In genomic region chr11:70446756-70447155, GRCm38 (mm10) we compare ENCODE assay signal across 15 mouse cellular contexts. TPM values are rescaled to one million over a fixed set of nuclear protein-coding genes. Genes with fewer than 3 reads are reported as not detected.
DNase-seq lines count a peak whose midpoint lies in the region; ATAC-seq and TF ChIP-seq lines count a peak whose summit lies in the region.
"Had no signal": no experiment of that assay in that cellular context is flagged by ENCODE, and none has a peak within 500 bp of the region (broad histone marks: within the 10 kb centered on the region; RNA-seq: fewer than 3 reads in every experiment).

No protein-coding gene starts in this region.

- H3K4me2 ChIP-seq in lung, embryonic 14.5 days, result no peak overlapping the region
- H3K4me2 ChIP-seq: embryonic facial prominence, embryonic 12.5 days; heart, embryonic 13.5 days; hindbrain, embryonic 13.5 days; kidney, embryonic 15.5 days; limb, embryonic 15.5 days had no signal

- no peak for DNase-seq in heart, adult 2 months
- no peak for DNase-seq in heart, postnatal 25 days (ENCODE audit: low spot score)
- DNase-seq in lung, embryonic 14.5 days, result peak; percentile 3
- no peak for DNase-seq in lung, postnatal 36 days
- DNase-seq in splenic B cell, adult 2 months (ENCODE audit: low read depth, low spot score), result peak; percentile 32
- no peak for DNase-seq in frontal cortex, postnatal 36 days (ENCODE audit: low spot score in 2 of 2)
- DNase-seq in heart, embryonic 10.5 days (ENCODE audit: low spot score), result no peak
- DNase-seq: cerebellum, postnatal 10 days; layer of hippocampus, postnatal 36 days had no signal

- no peaks in the 10 kb centered on the region for H3K4me1 ChIP-seq in heart, adult 2 months (ENCODE audit: control insufficient read depth, insufficient read depth, low read length)
- 0 out of 2 replicates have a peak, but pooled peaks cover 3% of the 10 kb centered on the region for H3K4me1 ChIP-seq in lung, embryonic 14.5 days (ENCODE audit: insufficient read depth)
- peaks cover 11% of the 10 kb centered on the region for H3K4me1 ChIP-seq in heart, embryonic 10.5 days
- H3K4me1 ChIP-seq: embryonic facial prominence, embryonic 12.5 days had no signal

- TF ChIP-seq POLR2A in heart, adult 2 months (IDR thresholded peaks at IDR 0.05; ENCODE audit: insufficient read depth, low read depth, low read length), result no peak

- intact Hi-C loops in heart, adult 2 months (cut with DNase I), result no loop called here
- intact Hi-C loops in heart, postnatal 25 days (cut with DNase I), result no loop called here

- TF ChIP-seq CTCF in heart, adult 2 months (IDR thresholded peaks at IDR 0.05), result 0 out of 2 replicates have a peak, but pooled peaks have one; percentile 2
- TF ChIP-seq CTCF in lung, embryonic 14.5 days (IDR thresholded peaks at IDR 0.05; ENCODE audit: low read depth), result no peak

- H3K9ac ChIP-seq in heart, adult 2 months (ENCODE audit: low read depth, low read length), result no peak overlapping the region
- no peak overlapping the region for H3K9ac ChIP-seq in lung, embryonic 14.5 days
- H3K9ac ChIP-seq: embryonic facial prominence, embryonic 12.5 days; heart, embryonic 13.5 days; hindbrain, embryonic 13.5 days; kidney, embryonic 15.5 days; limb, embryonic 15.5 days had no signal

- no peak overlapping the region for H3K4me3 ChIP-seq in heart, adult 2 months
- H3K4me3 ChIP-seq in lung, embryonic 14.5 days (ENCODE audit: low read depth, low read length), result no peak overlapping the region
- H3K4me3 ChIP-seq in heart, embryonic 10.5 days, result no peak overlapping the region
- H3K4me3 ChIP-seq: embryonic facial prominence, embryonic 12.5 days; heart, embryonic 13.5 days; hindbrain, embryonic 13.5 days; kidney, embryonic 15.5 days; limb, embryonic 15.5 days had no signal

- no peaks in the 10 kb centered on the region for H3K36me3 ChIP-seq in heart, adult 2 months (ENCODE audit: control insufficient read depth, insufficient read depth, low read length)
- H3K36me3 ChIP-seq in lung, embryonic 14.5 days (ENCODE audit: insufficient read depth), result 0 out of 2 replicates have a peak, but pooled peaks cover 5% of the 10 kb centered on the region
- no peaks in the 10 kb centered on the region for H3K36me3 ChIP-seq in splenic B cell, adult 2 months (ENCODE audit: control insufficient read depth, insufficient read depth, low read length, poor library complexity, severe bottlenecking)
- H3K36me3 ChIP-seq in heart, embryonic 10.5 days, result no peaks in the 10 kb centered on the region
- H3K36me3 ChIP-seq: kidney, embryonic 15.5 days had no signal

- no peak overlapping the region for H3K27ac ChIP-seq in heart, adult 2 months
- no peak overlapping the region for H3K27ac ChIP-seq in lung, embryonic 14.5 days (ENCODE audit: low read depth)
- no peak overlapping the region for H3K27ac ChIP-seq in heart, embryonic 10.5 days
- H3K27ac ChIP-seq: embryonic facial prominence, embryonic 12.5 days; heart, embryonic 13.5 days; hindbrain, embryonic 13.5 days; kidney, embryonic 15.5 days; limb, embryonic 15.5 days had no signal

- no peaks in the 10 kb centered on the region for H3K27me3 ChIP-seq in heart, adult 2 months (ENCODE audit: control insufficient read depth, insufficient read depth, low read length)
- no peaks in the 10 kb centered on the region for H3K27me3 ChIP-seq in lung, embryonic 14.5 days (ENCODE audit: insufficient read depth, low read length)
- H3K27me3 ChIP-seq in splenic B cell, adult 2 months (ENCODE audit: control insufficient read depth, insufficient read depth, low read length, poor library complexity, severe bottlenecking), result no peaks in the 10 kb centered on the region
- H3K27me3 ChIP-seq in heart, embryonic 10.5 days (ENCODE audit: insufficient read depth, poor library complexity, severe bottlenecking), result no peaks in the 10 kb centered on the region
- H3K27me3 ChIP-seq: embryonic facial prominence, embryonic 12.5 days; heart, embryonic 13.5 days; hindbrain, embryonic 13.5 days; kidney, embryonic 15.5 days; limb, embryonic 15.5 days had no signal

- no peaks in the 10 kb centered on the region for H3K9me3 ChIP-seq in lung, embryonic 14.5 days (ENCODE audit: low read depth, low read length)
- no peaks in the 10 kb centered on the region for H3K9me3 ChIP-seq in heart, embryonic 10.5 days
- H3K9me3 ChIP-seq: embryonic facial prominence, embryonic 12.5 days; heart, embryonic 13.5 days; hindbrain, embryonic 13.5 days; kidney, embryonic 15.5 days; limb, embryonic 15.5 days had no signal

- no peak for ATAC-seq in lung, embryonic 14.5 days (ENCODE audit: insufficient read depth)
- peak; percentile 81 for ATAC-seq in granulocyte monocyte progenitor cell, adult 5-6 weeks (replicated peaks; ENCODE audit: poor library complexity, severe bottlenecking)

- WGBS in heart, adult 2 months, result 26% methylated on average over 3 of the region's 3 CpGs
- 44% methylated on average over 3 of the region's 3 CpGs for WGBS in lung, embryonic 14.5 days
- 30% methylated on average over 3 of the region's 3 CpGs for WGBS in heart, embryonic 10.5 days

- no peak for TF ChIP-seq EP300 in heart, adult 2 months (IDR thresholded peaks at IDR 0.05; ENCODE audit: insufficient read depth, low read depth, low read length)

- H3K79me2 ChIP-seq in heart, adult 2 months (replicated peaks; ENCODE audit: control insufficient read depth, insufficient read depth, low read length), result no peaks in the 10 kb centered on the region

RNA-seq across cellular contexts. Expression of gene Med11, which starts 5.0 kb away (rescaled TPM):
- 1 to 10 TPM; 6.6 to 6.7 TPM for total RNA-seq in heart, adult 2 months (2021)
- polyA plus RNA-seq in heart, adult 2 months (2012; rRNA removed), result 7.8 and 9.7 TPM in 2 replicates
- 1 to 10 TPM; 7.5 to 8.2 TPM for total RNA-seq in heart, postnatal 25 days (2021)
- 43.0 and 47.9 TPM in 2 replicates for polyA plus RNA-seq in lung, embryonic 14.5 days (2014; fragmentation: Nextera tagmentation; extraction: Ambion mirVana)
- 19.7 and 28.5 TPM in 2 replicates for total RNA-seq in granulocyte monocyte progenitor cell, adult 5-6 weeks (2014; fragmentation: Nextera tagmentation)
- total RNA-seq in granulocyte monocyte progenitor cell, adult 5-6 weeks (2017), result 31.5 and 35.8 TPM in 2 replicates
- 31.0 and 37.5 TPM in 2 replicates for polyA plus RNA-seq in heart, embryonic 10.5 days (2016; fragmentation: Nextera tagmentation; extraction: Ambion mirVana)

RNA-seq across cellular contexts. Expression of gene Zmynd15, which starts 12.5 kb away (rescaled TPM):
- total RNA-seq in heart, adult 2 months (2021), result 1 to 10 TPM; 1.3 to 2.9 TPM
- polyA plus RNA-seq in heart, adult 2 months (2012; rRNA removed), result 3.2 and 3.8 TPM in 2 replicates
- total RNA-seq in heart, postnatal 25 days (2021), result 1 to 10 TPM; 2.3 to 2.7 TPM
- 0.28 and 0.65 TPM in 2 replicates for polyA plus RNA-seq in lung, embryonic 14.5 days (2014; fragmentation: Nextera tagmentation; extraction: Ambion mirVana)
- total RNA-seq in granulocyte monocyte progenitor cell, adult 5-6 weeks (2014; fragmentation: Nextera tagmentation), result not detected in 2 replicates
- total RNA-seq in granulocyte monocyte progenitor cell, adult 5-6 weeks (2017), result not detected in 2 replicates
- polyA plus RNA-seq in heart, embryonic 10.5 days (2016; fragmentation: Nextera tagmentation; extraction: Ambion mirVana), result 0.73 and 1.2 TPM in 2 replicates

RNA-seq across cellular contexts. Expression of gene Cxcl16, which starts 13.0 kb away (rescaled TPM):
- total RNA-seq in heart, adult 2 months (2021), result 1 to 10 TPM; 7.9 to 8.8 TPM
- polyA plus RNA-seq in heart, adult 2 months (2012; rRNA removed), result 17.6 and 20.6 TPM in 2 replicates
- total RNA-seq in heart, postnatal 25 days (2021), result 1 to 10 TPM; 8.4 to 9.4 TPM
- 4.9 and 5.8 TPM in 2 replicates for polyA plus RNA-seq in lung, embryonic 14.5 days (2014; fragmentation: Nextera tagmentation; extraction: Ambion mirVana)
- total RNA-seq in granulocyte monocyte progenitor cell, adult 5-6 weeks (2014; fragmentation: Nextera tagmentation), result not detected in 2 replicates
- total RNA-seq in granulocyte monocyte progenitor cell, adult 5-6 weeks (2017), result 0.22 TPM in 1 of 2 replicates, not detected in the other
- 3.7 and 6.0 TPM in 2 replicates for polyA plus RNA-seq in heart, embryonic 10.5 days (2016; fragmentation: Nextera tagmentation; extraction: Ambion mirVana)

RNA-seq across cellular contexts. Expression of gene Arrb2, which starts 14.3 kb away (rescaled TPM):
- 10 to 100 TPM; 10.2 to 10.8 TPM for total RNA-seq in heart, adult 2 months (2021)
- polyA plus RNA-seq in heart, adult 2 months (2012; rRNA removed), result 23.6 and 27.6 TPM in 2 replicates
- total RNA-seq in heart, postnatal 25 days (2021), result 10 to 100 TPM in 1 of 2 experiments, 1 to 10 TPM in 1; 9.0 to 11.6 TPM
- 15.1 and 17.6 TPM in 2 replicates for polyA plus RNA-seq in lung, embryonic 14.5 days (2014; fragmentation: Nextera tagmentation; extraction: Ambion mirVana)
- 63.2 and 69.8 TPM in 2 replicates for total RNA-seq in granulocyte monocyte progenitor cell, adult 5-6 weeks (2014; fragmentation: Nextera tagmentation)
- 41.1 and 74.9 TPM in 2 replicates for total RNA-seq in granulocyte monocyte progenitor cell, adult 5-6 weeks (2017)
- polyA plus RNA-seq in heart, embryonic 10.5 days (2016; fragmentation: Nextera tagmentation; extraction: Ambion mirVana), result 11.5 and 19.3 TPM in 2 replicates

RNA-seq across cellular contexts. Expression of gene Pelp1, which starts 36.9 kb away (rescaled TPM):
- 10 to 100 TPM; 17.0 to 20.7 TPM for total RNA-seq in heart, adult 2 months (2021)
- polyA plus RNA-seq in heart, adult 2 months (2012; rRNA removed), result 12.4 and 13.0 TPM in 2 replicates
- total RNA-seq in heart, postnatal 25 days (2021), result 10 to 100 TPM; 17.9 to 21.1 TPM
- 44.4 and 46.5 TPM in 2 replicates for polyA plus RNA-seq in lung, embryonic 14.5 days (2014; fragmentation: Nextera tagmentation; extraction: Ambion mirVana)
- total RNA-seq in granulocyte monocyte progenitor cell, adult 5-6 weeks (2014; fragmentation: Nextera tagmentation), result 31.6 and 33.0 TPM in 2 replicates
- 9.9 and 12.7 TPM in 2 replicates for total RNA-seq in granulocyte monocyte progenitor cell, adult 5-6 weeks (2017)
- polyA plus RNA-seq in heart, embryonic 10.5 days (2016; fragmentation: Nextera tagmentation; extraction: Ambion mirVana), result 37.9 and 42.9 TPM in 2 replicates

Comparison
In these comparisons a context has a peak if more than half of its experiments do, and no peak if none do; other contexts are left out.
1. DNase-seq: peak in lung, embryonic 14.5 days (single experiment) and splenic B cell, adult 2 months (single experiment); none in heart, adult 2 months (0 of 2), heart, postnatal 25 days (single experiment), lung, postnatal 36 days (single experiment), frontal cortex, postnatal 36 days (0 of 2) and heart, embryonic 10.5 days (single experiment).
2. RNA of gene Cxcl16, which starts 13.0 kb away (total RNA-seq): 8.4 to 9.4 TPM in heart, postnatal 25 days and 7.9 to 8.8 TPM in heart, adult 2 months; 0.22 TPM in granulocyte monocyte progenitor cell, adult 5-6 weeks; every median in the first group is over 4 times any median in the second.